Mouse (Mus musculus): ENCODE results near the gene Dtx1. TPM values are rescaled to one million over a fixed set of nuclear protein-coding genes. Genes with fewer than 3 reads are reported as not detected.
A peak's percentile ranks its signal among the peaks of the same experiment; 100 is the strongest.

Dtx1 gene
- polyA plus RNA-seq (2015; fragmentation: Nextera tagmentation; extraction: Ambion mirVana): 2.3 and 3.6 TPM in 2 replicates

- WGBS: 47% methylated on average over 3 of the region's 3 CpGs
- H3K9me3 ChIP-seq (replicated peaks; ENCODE audit: control insufficient read depth, low read length): no peaks in the 10 kb centered on the region
Measured at GRCm38 (mm10) chr5:120711827-120712226, at the start of gene Dtx1. TSS of gene Dtx1 (minus strand) at chr5:120711927.

GRCm38 (mm10) chr5:120754215-120754614 is 42.5 kb upstream of the Dtx1 start:
- ATAC-seq (ENCODE audit: insufficient read depth, low FRiP score): no peak
- H3K4me2 ChIP-seq (ENCODE audit: low read depth, low read length): no peak overlapping the region
- no peaks in the 10 kb centered on the region for H3K4me1 ChIP-seq (ENCODE audit: control insufficient read depth, insufficient read depth, low read length)
- WGBS: 84% methylated on average over 4 of the region's 4 CpGs
- H3K27me3 ChIP-seq (ENCODE audit: control insufficient read depth, insufficient read depth, low read length): no peaks in the 10 kb centered on the region
- no peaks in the 10 kb centered on the region for H3K9me3 ChIP-seq (replicated peaks; ENCODE audit: control insufficient read depth, low read length)
- H3K4me3 ChIP-seq (replicated peaks; ENCODE audit: low read length): no peak overlapping the region
- no peaks in the 10 kb centered on the region for H3K36me3 ChIP-seq (ENCODE audit: control insufficient read depth, insufficient read depth, low read length)
- no peak overlapping the region for H3K27ac ChIP-seq (ENCODE audit: low read length)
- H3K9ac ChIP-seq (ENCODE audit: low read length): no peak overlapping the region

More at GRCm38 (mm10) chr5:120711827-120712226, at the start of gene Dtx1:
- H3K4me2 ChIP-seq (ENCODE audit: low read depth, low read length): peak within 1 kb of the TSS; percentile 78
- ATAC-seq (ENCODE audit: insufficient read depth, low FRiP score): no peak
- H3K4me1 ChIP-seq (ENCODE audit: control insufficient read depth, insufficient read depth, low read length): peaks cover 13% of the 10 kb centered on the region
- H3K9ac ChIP-seq (ENCODE audit: low read length): peak within 1 kb of the TSS; percentile 74
- no peak within 1 kb of the TSS for H3K27ac ChIP-seq (ENCODE audit: low read length)
- peak within 1 kb of the TSS; percentile 57 for H3K4me3 ChIP-seq (replicated peaks; ENCODE audit: low read length)
- H3K27me3 ChIP-seq (ENCODE audit: control insufficient read depth, insufficient read depth, low read length): peaks cover 41% of the 10 kb centered on the region
- no peaks in the 10 kb centered on the region for H3K36me3 ChIP-seq (ENCODE audit: control insufficient read depth, insufficient read depth, low read length)

GRCm38 (mm10) chr5:120752786-120753185 is 41.1 kb upstream of the Dtx1 start:
- H3K4me1 ChIP-seq (ENCODE audit: control insufficient read depth, insufficient read depth, low read length): no peaks in the 10 kb centered on the region
- H3K9me3 ChIP-seq (replicated peaks; ENCODE audit: control insufficient read depth, low read length): no peaks in the 10 kb centered on the region
- H3K36me3 ChIP-seq (ENCODE audit: control insufficient read depth, insufficient read depth, low read length): no peaks in the 10 kb centered on the region
- no peaks in the 10 kb centered on the region for H3K27me3 ChIP-seq (ENCODE audit: control insufficient read depth, insufficient read depth, low read length)
- no peak overlapping the region for H3K9ac ChIP-seq (ENCODE audit: low read length)
- ATAC-seq (ENCODE audit: insufficient read depth, low FRiP score): no peak
- H3K4me2 ChIP-seq (ENCODE audit: low read depth, low read length): no peak overlapping the region
- no peak overlapping the region for H3K27ac ChIP-seq (ENCODE audit: low read length)
- 79% methylated on average over 3 of the region's 3 CpGs for WGBS
- H3K4me3 ChIP-seq (replicated peaks; ENCODE audit: low read length): no peak overlapping the region

GRCm38 (mm10) chr5:120751206-120751605 is 39.5 kb upstream of the Dtx1 start:
- Histone ChIP-seq H3K4me3 (replicated peaks; ENCODE audit: low read length) (no peak overlapping the region), H3K9me3 (replicated peaks; ENCODE audit: control insufficient read depth, low read length) (no peaks in the 10 kb centered on the region), H3K4me2 (ENCODE audit: low read depth, low read length) (no peak overlapping the region), H3K27me3 (ENCODE audit: control insufficient read depth, insufficient read depth, low read length) (no peaks in the 10 kb centered on the region), H3K36me3 (ENCODE audit: control insufficient read depth, insufficient read depth, low read length) (no peaks in the 10 kb centered on the region), H3K27ac (ENCODE audit: low read length) (no peak overlapping the region), H3K9ac (ENCODE audit: low read length) (no peak overlapping the region), H3K4me1 (ENCODE audit: control insufficient read depth, insufficient read depth, low read length) (no peaks in the 10 kb centered on the region)
- ATAC-seq (ENCODE audit: insufficient read depth, low FRiP score): no peak
- 64% methylated on average over 3 of the region's 3 CpGs for WGBS

- Histone ChIP-seq H3K9me3 (replicated peaks; ENCODE audit: control insufficient read depth, low read length) (no peaks in the 10 kb centered on the region), H3K9ac (ENCODE audit: low read length) (no peak within 1 kb of the TSS), H3K27me3 (ENCODE audit: control insufficient read depth, insufficient read depth, low read length) (no peaks in the 10 kb centered on the region), H3K4me2 (ENCODE audit: low read depth, low read length) (no peak within 1 kb of the TSS), H3K36me3 (ENCODE audit: control insufficient read depth, insufficient read depth, low read length) (no peaks in the 10 kb centered on the region), H3K4me1 (ENCODE audit: control insufficient read depth, insufficient read depth, low read length) (no peaks in the 10 kb centered on the region), H3K27ac (ENCODE audit: low read length) (no peak within 1 kb of the TSS), H3K4me3 (replicated peaks; ENCODE audit: low read length) (no peak within 1 kb of the TSS)
- ATAC-seq (ENCODE audit: insufficient read depth, low FRiP score): no peak
- WGBS: 49% methylated on average over 5 of the region's 5 CpGs
Measured at GRCm38 (mm10) chr5:120749688-120750087, 38.0 kb upstream of the Dtx1 start, which contains the start of gene Oas2. TSS of gene Oas2 (minus strand) at chr5:120749853.

GRCm38 (mm10) chr5:120746451-120746850 is 34.7 kb upstream of the Dtx1 start:
- no peak overlapping the region for H3K4me3 ChIP-seq (replicated peaks; ENCODE audit: low read length)
- no peaks in the 10 kb centered on the region for H3K9me3 ChIP-seq (replicated peaks; ENCODE audit: control insufficient read depth, low read length)
- WGBS: 8% methylated on average over 5 of the region's 5 CpGs
- no peak overlapping the region for H3K4me2 ChIP-seq (ENCODE audit: low read depth, low read length)
- no peak for ATAC-seq (ENCODE audit: insufficient read depth, low FRiP score)
- H3K27ac ChIP-seq (ENCODE audit: low read length): no peak overlapping the region
- no peaks in the 10 kb centered on the region for H3K36me3 ChIP-seq (ENCODE audit: control insufficient read depth, insufficient read depth, low read length)
- H3K4me1 ChIP-seq (ENCODE audit: control insufficient read depth, insufficient read depth, low read length): no peaks in the 10 kb centered on the region
- no peaks in the 10 kb centered on the region for H3K27me3 ChIP-seq (ENCODE audit: control insufficient read depth, insufficient read depth, low read length)
- no peak overlapping the region for H3K9ac ChIP-seq (ENCODE audit: low read length)

GRCm38 (mm10) chr5:120742125-120742524 is 30.4 kb upstream of the Dtx1 start:
- WGBS: 26% methylated on average over 4 of the region's 4 CpGs

GRCm38 (mm10) chr5:120734380-120734990 is 22.8 kb upstream of the Dtx1 start:
- no peak overlapping the region for H3K4me3 ChIP-seq (replicated peaks; ENCODE audit: low read length)
- no peaks in the 10 kb centered on the region for H3K9me3 ChIP-seq (replicated peaks; ENCODE audit: control insufficient read depth, low read length)
- H3K9ac ChIP-seq (ENCODE audit: low read length): no peak overlapping the region
- no peaks in the 10 kb centered on the region for H3K4me1 ChIP-seq (ENCODE audit: control insufficient read depth, insufficient read depth, low read length)
- H3K4me2 ChIP-seq (ENCODE audit: low read depth, low read length): no peak overlapping the region
- H3K36me3 ChIP-seq (ENCODE audit: control insufficient read depth, insufficient read depth, low read length): no peaks in the 10 kb centered on the region
- no peak for ATAC-seq (ENCODE audit: insufficient read depth, low FRiP score)
- WGBS: 67% methylated on average over 14 of the region's 14 CpGs
- no peaks in the 10 kb centered on the region for H3K27me3 ChIP-seq (ENCODE audit: control insufficient read depth, insufficient read depth, low read length)
- H3K27ac ChIP-seq (ENCODE audit: low read length): no peak overlapping the region

More at GRCm38 (mm10) chr5:120742125-120742524, 30.4 kb upstream of the Dtx1 start:
- ATAC-seq (ENCODE audit: insufficient read depth, low FRiP score): no peak
- Histone ChIP-seq H3K4me3 (replicated peaks; ENCODE audit: low read length) (no peak overlapping the region), H3K4me1 (ENCODE audit: control insufficient read depth, insufficient read depth, low read length) (no peaks in the 10 kb centered on the region), H3K27me3 (ENCODE audit: control insufficient read depth, insufficient read depth, low read length) (no peaks in the 10 kb centered on the region), H3K36me3 (ENCODE audit: control insufficient read depth, insufficient read depth, low read length) (no peaks in the 10 kb centered on the region), H3K27ac (ENCODE audit: low read length) (no peak overlapping the region), H3K9ac (ENCODE audit: low read length) (no peak overlapping the region), H3K4me2 (ENCODE audit: low read depth, low read length) (no peak overlapping the region), H3K9me3 (replicated peaks; ENCODE audit: control insufficient read depth, low read length) (no peaks in the 10 kb centered on the region)

GRCm38 (mm10) chr5:120733696-120734095 is 22.0 kb upstream of the Dtx1 start:
- H3K9me3 ChIP-seq (replicated peaks; ENCODE audit: control insufficient read depth, low read length): no peaks in the 10 kb centered on the region
- H3K27ac ChIP-seq (ENCODE audit: low read length): no peak overlapping the region
- H3K4me1 ChIP-seq (ENCODE audit: control insufficient read depth, insufficient read depth, low read length): no peaks in the 10 kb centered on the region
- no peaks in the 10 kb centered on the region for H3K27me3 ChIP-seq (ENCODE audit: control insufficient read depth, insufficient read depth, low read length)
- no peaks in the 10 kb centered on the region for H3K36me3 ChIP-seq (ENCODE audit: control insufficient read depth, insufficient read depth, low read length)
- no peak overlapping the region for H3K4me2 ChIP-seq (ENCODE audit: low read depth, low read length)
- WGBS: 93% methylated on average over 3 of the region's 3 CpGs
- no peak overlapping the region for H3K4me3 ChIP-seq (replicated peaks; ENCODE audit: low read length)
- no peak overlapping the region for H3K9ac ChIP-seq (ENCODE audit: low read length)
- ATAC-seq (ENCODE audit: insufficient read depth, low FRiP score): no peak

Measured in stomach, embryonic 16.5 days (tissue).